Mouse (Mus musculus): ENCODE measurements at regions not wholly inside any gene's neighbourhood (a gene's known extent, or its start where the extent isn't known, plus 50 kb on each side); places are given as distances from the start of the nearest gene placed in this dataset.

- DNase-seq (ENCODE audit: low spot score in 2 of 2), result no peak
Measured at GRCm38 (mm10) chr11:31721908-31722307, 50.2 kb upstream of the Bod1 start.

DNA sequence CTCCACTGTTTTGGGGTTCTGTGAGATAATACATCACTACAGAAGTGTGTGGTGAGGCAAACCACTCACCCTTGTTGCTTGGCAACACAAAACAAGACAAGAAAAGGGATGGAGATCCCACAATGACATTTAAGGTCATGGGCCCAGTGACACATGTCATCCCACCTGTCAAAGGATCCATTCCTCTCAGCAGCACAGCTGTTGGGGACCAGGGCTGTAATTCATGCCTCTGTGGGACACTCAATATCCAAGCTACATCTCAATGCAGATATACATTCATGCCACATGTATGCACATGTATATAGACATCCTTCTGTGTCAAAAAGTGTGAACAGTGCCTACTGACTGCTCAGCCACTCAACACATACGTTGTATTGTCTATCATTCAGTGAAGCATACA is 52.8 kb upstream of the Bod1 start:
- DNase-seq (ENCODE audit: low spot score in 2 of 2), result no peak

GRCm38 (mm10) chr11:31725936-31726647 is 54.4 kb upstream of the Bod1 start:
- no peak for DNase-seq (ENCODE audit: low spot score in 2 of 2)

DNA sequence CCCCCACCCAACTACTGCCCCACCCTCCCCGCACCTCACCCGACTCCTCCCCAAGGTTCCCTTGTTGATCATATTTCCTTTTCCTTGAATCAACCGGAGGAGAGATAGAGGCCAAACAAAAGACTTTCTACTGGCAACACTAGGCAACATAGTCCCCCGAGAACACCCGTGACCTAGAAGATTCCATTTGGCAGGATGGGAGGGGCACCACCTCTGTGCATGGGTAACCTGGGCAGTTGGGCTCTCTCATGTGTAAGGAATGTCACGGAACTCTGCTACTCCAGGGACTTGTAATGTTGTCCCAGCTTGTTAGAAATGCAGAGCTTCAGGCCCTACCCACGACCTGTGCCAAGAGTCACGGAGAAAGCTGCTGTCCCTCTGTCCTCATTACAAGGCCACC is 55.6 kb upstream of the Bod1 start:
- DNase-seq (ENCODE audit: low spot score in 2 of 2), result no peak

DNA sequence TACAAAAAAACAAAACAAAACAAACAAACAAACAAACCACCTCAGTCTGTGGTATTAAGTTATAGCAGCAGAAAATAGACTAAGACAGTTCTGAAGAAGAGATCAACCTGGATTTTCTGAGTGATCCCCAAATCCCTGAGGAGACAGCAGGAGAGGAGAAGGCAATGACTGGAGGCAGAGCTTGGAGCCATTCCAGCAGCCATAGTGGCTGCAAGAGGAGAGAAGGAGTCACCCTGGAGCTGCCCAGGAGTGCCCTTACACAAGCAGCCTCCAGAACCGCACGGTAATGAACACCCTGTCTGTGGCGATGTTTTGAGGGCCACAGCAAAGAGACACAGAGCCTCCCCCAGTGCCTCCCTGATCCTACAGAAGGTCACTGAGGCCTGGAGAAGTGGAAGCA is 58.0 kb upstream of the Bod1 start:
- no peak for DNase-seq (ENCODE audit: low spot score in 2 of 2)

DNA sequence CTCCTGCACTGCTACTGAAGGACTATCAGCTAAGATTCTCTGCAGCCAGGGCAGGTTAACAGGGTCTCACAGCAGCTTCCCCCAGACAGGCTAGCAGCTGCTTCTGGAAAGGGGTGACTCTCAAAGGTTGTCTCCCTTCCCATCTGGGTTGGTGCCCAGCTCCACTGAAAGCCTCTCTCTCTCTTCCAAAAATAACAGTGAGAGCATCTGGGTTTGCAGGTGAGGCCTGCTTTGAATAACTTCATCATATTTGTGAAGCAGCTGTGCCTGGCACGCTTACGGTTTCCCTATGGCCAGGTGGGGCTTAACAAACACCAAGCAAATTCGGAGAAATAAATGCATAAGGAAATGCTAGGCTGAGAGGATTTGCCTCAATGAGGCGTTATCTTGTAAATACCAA is 58.5 kb upstream of the Bod1 start:
- no peak for DNase-seq (ENCODE audit: low spot score in 2 of 2)

- no peak for DNase-seq (ENCODE audit: low spot score in 2 of 2)
Measured at GRCm38 (mm10) chr11:31730680-31731079, 59.0 kb upstream of the Bod1 start.

- DNase-seq (ENCODE audit: low spot score in 2 of 2), result no peak
Measured at GRCm38 (mm10) chr11:31731459-31731858, 59.8 kb upstream of the Bod1 start.

DNA sequence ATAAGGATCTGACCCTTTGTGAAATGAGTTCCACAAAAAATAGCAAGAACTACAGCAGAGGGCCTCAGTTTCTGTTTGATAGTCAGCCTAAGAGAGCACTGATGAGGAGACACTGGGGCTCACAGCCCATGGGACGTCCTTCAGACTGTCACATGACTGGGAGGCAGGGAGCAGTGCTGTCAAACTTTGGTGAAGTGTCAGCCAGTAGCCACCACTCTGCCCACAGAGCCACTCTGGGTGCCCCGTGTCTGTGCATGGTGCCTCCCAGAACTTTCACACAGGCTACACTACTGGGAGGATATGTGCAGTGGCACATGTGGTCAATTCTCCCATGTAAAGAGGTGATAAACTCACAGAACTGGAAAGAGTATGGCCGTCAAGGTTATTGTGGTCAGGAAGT is 60.7 kb upstream of the Bod1 start:
- no peak for DNase-seq (ENCODE audit: low spot score in 2 of 2)

DNA sequence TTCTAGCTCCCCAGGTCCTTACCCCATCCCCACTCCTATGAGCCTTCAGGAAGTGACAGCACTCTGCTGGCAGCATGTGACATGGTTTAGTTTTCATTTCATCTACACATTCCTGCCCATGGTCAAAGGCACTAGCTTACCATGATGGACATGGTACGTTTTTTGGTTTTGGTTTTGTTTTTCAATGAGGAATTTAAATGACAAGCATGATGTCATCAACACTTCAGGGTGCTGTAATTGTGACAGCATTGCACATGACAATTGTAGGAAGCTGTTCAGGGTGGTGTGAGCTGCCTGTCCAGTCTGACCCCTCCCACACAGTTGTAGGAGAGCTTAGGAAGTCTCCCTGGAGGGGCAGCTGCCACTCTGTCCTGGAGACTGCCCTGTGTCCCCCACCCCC is 61.3 kb upstream of the Bod1 start:
- no peak for DNase-seq (ENCODE audit: low spot score in 2 of 2)

GRCm38 (mm10) chr11:31734091-31734490 is 62.4 kb upstream of the Bod1 start:
- DNase-seq (ENCODE audit: low spot score in 2 of 2), result no peak

DNA sequence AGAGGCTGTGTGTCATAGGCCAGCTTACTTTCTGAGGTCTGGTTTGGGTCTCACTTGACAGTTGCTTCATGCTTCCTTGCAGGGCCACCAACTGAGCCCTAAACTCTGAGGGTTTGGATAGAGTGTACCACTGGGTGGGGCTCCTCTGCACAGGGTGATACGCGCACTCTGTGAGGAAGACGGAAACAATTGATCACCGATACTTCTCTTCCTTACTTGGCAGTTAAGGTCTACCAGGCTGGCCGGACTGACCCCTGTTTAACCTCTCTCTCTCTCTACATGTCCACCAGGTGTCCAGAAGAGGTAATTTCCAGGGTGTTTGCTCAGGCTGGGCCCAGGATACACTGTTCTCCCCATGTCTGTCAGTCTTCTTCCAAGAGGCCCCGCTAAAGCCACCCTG is 63.6 kb upstream of the Bod1 start:
- DNase-seq (ENCODE audit: low spot score in 2 of 2), result no peak

DNA sequence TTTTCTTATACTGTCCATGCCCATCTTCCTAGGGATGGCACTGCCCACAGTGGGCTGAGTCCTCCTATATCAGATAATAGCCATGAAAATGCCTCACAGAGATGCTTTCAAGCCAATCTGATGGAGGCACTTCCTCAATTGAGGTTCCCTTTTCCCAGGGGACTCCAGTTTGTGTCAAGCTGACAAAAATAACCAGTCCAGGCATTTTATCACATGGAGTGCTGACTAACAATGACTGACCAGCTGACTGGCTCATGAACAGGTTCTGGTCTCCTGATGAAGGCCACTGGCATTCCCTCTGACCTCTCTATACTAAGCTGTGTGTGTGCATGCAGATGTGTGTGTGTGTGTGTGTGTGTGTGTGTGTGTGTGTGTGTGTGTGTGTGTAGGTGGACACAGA is 64.4 kb upstream of the Bod1 start:
- no peak for DNase-seq (ENCODE audit: low spot score in 2 of 2)

DNA sequence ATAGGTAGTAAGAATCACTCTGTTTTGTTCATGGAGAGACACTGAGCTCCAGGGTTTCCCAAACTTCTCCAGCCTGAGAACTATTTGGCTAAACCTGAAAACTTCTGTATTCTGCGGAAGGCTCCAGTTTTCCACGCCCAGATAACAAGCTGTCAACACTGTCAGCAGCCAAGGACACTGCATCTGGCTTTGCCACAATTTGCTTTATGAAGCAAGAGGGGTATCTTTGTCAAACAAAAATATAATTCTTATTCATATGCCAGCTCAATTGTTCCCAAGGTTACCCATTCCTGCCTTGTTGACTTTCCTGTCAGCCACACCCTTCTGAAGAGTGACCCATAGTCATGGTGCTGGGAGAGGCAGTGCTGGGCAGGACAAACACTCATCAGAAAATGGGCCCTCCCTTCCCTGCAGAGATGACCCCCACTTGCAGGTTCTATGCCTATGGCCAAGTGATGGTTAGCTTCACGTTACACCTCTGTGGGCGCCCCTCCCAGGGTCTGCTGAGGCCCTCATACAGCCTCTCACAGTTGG is 64.9 kb upstream of the Bod1 start:
- no peak for DNase-seq (ENCODE audit: low spot score in 2 of 2)

DNA sequence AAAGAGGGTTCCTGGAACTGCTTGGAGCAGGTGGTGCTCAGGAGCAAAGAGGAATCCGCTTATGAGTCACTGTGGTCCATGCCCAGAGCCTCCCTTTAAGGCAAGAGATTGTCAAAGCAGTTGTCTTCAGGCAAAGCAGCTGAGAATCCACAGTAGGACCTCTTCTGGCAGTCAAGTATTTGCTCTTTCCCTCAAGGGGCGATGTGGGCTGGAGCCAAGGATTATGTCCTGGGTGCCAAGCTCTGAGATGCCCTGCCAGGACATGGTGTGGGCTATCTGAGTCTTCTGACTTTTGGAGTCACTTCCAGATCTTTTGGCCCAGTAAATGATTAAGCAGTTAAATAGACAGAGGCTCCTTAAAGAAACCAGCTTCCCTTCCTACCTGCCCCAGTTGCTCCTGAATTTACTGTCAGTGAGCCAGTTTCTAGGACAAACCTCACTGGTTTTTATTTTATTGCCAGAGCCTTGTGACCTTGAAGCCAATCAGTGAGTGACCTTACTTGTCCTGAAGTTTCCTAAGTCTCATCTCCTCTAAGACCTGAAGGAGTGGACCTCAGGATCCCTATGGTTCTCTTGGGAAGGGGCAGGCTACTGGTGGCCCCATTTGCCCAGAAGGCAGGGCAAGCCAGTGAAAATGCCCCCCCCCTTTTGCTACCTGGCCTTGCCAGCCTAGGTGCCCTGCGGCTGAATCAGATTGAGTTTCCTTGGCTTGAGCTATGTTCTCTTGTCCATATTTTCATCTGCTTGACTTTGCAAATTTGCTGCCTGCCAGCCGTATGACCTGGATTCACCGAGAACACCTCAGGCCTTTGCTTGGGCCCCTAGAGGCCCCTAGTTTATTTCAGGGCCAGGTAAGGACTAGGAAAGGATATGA is 66.7 kb upstream of the Bod1 start:
- DNase-seq (ENCODE audit: low spot score in 2 of 2), result no peak

DNA sequence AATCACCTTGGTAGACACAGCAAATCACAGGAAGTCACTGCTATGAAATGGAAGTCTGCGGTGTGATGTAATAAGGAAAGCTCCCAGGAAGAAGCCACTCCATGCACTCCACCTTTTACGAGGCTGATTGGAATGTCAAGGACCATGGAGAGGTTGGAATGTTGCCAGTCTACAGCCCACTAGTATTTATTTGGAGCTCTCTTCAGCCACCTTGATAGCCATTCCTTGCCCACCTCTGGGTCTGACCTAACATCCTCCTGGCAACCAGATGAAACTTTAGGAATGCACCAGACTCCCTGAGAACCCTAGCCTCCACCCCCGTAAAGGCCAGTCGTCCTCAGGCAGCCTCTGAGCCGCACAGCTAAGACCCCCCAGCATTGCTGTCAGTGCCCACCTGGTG is 68.7 kb upstream of the Bod1 start:
- DNase-seq (ENCODE audit: low spot score in 2 of 2), result no peak

DNA sequence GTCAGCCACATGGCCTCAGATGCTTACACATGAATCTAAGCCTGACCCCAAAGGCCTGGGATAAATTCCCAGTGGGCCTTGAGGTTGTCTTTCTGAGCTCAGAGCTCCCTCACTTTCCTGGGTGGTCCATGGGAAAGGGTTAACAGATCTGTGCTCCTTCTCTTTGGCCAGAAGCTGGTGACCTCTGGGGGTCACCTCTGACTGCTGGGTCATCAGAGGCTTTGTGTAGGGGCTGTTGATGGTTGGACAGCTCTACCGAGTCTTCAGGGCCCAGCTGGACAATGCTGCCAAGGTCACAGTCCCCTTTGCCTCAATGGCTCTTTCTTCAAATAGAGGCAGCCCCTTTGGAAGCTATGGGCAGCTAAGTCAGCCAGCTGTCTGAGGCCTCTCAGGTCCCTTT is 70.5 kb upstream of the Bod1 start:
- no peak for DNase-seq (ENCODE audit: low spot score in 2 of 2)

DNA sequence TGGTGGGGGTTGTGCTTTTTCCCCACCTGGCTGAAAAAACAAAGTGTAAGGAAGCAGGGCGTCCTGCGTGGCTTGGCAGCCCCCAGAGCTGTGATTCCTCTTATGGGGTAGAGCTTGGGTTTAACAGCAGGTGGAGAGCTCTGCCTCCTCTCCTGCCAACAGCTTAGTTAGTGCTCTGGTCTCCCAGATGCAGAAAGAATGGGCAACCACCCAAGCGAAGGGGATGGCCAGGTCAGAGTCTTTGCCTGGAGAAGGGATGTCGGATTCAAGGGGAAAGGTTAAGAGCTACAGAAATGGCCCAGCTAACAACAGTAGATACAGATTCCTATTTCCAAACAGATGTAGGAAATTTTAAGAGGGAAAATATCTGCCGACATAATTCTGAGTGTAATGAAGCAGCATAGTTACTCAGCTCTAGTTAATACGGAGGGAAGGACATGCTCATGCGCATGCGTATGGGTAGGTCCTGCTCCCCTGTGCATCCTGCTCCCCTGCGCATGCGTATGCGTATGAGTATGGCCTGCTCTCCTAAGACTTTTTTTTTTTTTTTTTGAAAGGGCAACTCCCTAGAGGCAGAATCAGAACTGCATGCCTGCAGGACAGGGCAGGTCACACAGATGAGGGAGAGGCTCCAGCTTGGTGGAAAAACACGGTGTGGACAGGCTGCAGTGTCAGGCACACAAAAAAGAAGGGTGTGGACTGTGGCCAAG is 72.5 kb upstream of the Bod1 start:
- no peak for DNase-seq (ENCODE audit: low spot score in 2 of 2)

- DNase-seq (ENCODE audit: low spot score in 2 of 2), result no peak
Measured at GRCm38 (mm10) chr11:31745028-31745865, 73.6 kb upstream of the Bod1 start.

DNA sequence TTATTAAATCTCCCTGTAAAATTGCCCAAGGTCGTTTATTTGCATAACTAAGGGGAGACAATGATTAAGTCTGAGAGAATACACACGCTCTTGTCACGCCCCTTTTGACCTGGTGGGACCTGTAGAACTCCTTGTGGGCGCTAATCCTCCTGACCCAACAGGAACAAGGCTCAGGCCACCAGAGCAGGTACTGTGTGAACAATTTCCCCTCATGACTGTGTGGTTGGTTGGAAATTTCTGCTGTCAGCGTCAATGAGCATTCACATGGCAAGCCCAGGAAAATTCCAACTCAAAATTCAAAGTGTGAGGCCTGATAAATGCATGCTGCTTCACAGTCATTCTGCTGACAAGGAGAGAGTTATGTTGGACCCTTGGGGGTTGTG is 74.2 kb upstream of the Bod1 start:
- DNase-seq (ENCODE audit: low spot score in 2 of 2), result no peak

GRCm38 (mm10) chr11:31746488-31746887 is 74.8 kb upstream of the Bod1 start:
- DNase-seq (ENCODE audit: low spot score in 2 of 2), result no peak

DNA sequence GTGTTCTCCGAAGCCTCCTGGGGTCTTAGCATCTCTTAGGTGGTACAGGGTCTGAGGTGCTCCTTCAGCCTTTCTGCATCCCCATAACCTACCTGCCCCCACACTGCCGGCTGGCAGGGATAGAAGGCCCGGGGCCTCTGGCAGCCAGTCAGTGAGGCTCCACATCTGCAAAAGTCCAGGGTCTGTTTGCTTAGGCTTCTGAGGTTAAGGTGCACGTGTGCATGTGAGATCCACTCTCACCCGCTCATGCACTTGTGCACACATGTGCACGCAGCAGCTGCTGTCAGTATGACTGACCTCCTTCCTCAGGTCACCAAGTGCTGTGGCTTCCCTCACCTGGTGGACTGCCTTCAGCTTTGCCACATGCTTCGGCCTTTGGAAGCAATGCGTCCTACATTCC is 75.3 kb upstream of the Bod1 start:
- no peak for DNase-seq (ENCODE audit: low spot score in 2 of 2)
